Comparison of ENCODE assay signal across 16 mouse cellular contexts in the genomic region with DNA sequence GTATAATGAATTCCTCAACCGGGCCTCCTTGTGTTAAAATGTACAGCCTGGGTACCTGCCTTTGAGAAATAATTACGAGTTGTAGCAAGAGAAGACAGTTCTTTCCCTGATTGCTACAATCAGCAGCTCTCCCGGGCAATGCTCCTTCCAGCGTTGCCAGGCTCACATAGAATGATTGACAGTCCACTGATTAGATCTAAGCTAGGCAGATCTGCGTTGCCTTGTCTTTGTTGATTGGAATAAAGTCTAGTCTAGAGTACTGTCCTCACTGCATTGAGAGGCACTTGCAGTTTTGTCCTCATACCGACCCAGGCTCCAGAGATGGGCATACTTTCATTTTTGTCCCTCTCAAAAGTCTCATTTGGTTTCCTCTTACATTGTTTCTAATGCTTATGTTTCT.
DNase-seq lines count a peak whose midpoint lies in the region; ATAC-seq and TF ChIP-seq lines count a peak whose summit lies in the region.
"Had no signal": no experiment of that assay in that cellular context is flagged by ENCODE, and none has a peak within 500 bp of the region (broad histone marks: within the 10 kb centered on the region; RNA-seq: fewer than 3 reads in every experiment).

No protein-coding gene starts in this region.

- no peaks in the 10 kb centered on the region for H3K27me3 ChIP-seq in forebrain, embryonic 12.5 days
- no peaks in the 10 kb centered on the region for H3K27me3 ChIP-seq in forebrain, embryonic 11.5 days (ENCODE audit: control insufficient read depth, insufficient read depth, low read length)
- H3K27me3 ChIP-seq in hindbrain, embryonic 15.5 days = no peaks in the 10 kb centered on the region
- no peaks in the 10 kb centered on the region for H3K27me3 ChIP-seq in hindbrain, postnatal 0 days (ENCODE audit: insufficient read depth, low read length)
- H3K27me3 ChIP-seq in MEL (ENCODE audit: control insufficient read depth in 1 of 2, insufficient read depth in 2 of 2, low read length in 2 of 2) = no peaks in the 10 kb centered on the region
- H3K27me3 ChIP-seq in forebrain, postnatal 0 days (ENCODE audit: insufficient read depth, low read length) = no peaks in the 10 kb centered on the region
- H3K27me3 ChIP-seq: hindbrain, embryonic 13.5 days; limb, embryonic 13.5 days had no signal

- no peak for TF ChIP-seq POLR2A in MEL (IDR thresholded peaks at IDR 0.05; ENCODE audit: control insufficient read depth in 1 of 2, insufficient read depth in 1 of 2, low read depth in 1 of 2, low read length in 2 of 2, poor library complexity in 1 of 2)

- 46% methylated on average over 6 of the region's 6 CpGs for WGBS in forebrain, embryonic 12.5 days
- 68% methylated on average over 6 of the region's 6 CpGs for WGBS in forebrain, embryonic 11.5 days
- 49% methylated on average over 6 of the region's 6 CpGs for WGBS in hindbrain, embryonic 15.5 days
- WGBS in hindbrain, postnatal 0 days = 41% methylated on average over 6 of the region's 6 CpGs
- WGBS in forebrain, postnatal 0 days = 34% methylated on average over 6 of the region's 6 CpGs

- 0 out of 2 replicates have a peak, but pooled peaks cover 4% of the 10 kb centered on the region for H3K4me1 ChIP-seq in forebrain, embryonic 12.5 days
- H3K4me1 ChIP-seq in forebrain, embryonic 11.5 days (replicated peaks; ENCODE audit: control insufficient read depth, insufficient read depth, low read length) = no peaks in the 10 kb centered on the region
- no peaks in the 10 kb centered on the region for H3K4me1 ChIP-seq in hindbrain, embryonic 15.5 days (replicated peaks)
- H3K4me1 ChIP-seq in hindbrain, postnatal 0 days (ENCODE audit: insufficient read depth, low read length) = no peaks in the 10 kb centered on the region
- peaks cover 9 to 22% of the 10 kb centered on the region in 2 experiments for H3K4me1 ChIP-seq in MEL (ENCODE audit: control insufficient read depth in 1 of 2, insufficient read depth in 2 of 2, low read length in 2 of 2)
- no peaks in the 10 kb centered on the region for H3K4me1 ChIP-seq in forebrain, postnatal 0 days (ENCODE audit: insufficient read depth)
- H3K4me1 ChIP-seq: hindbrain, embryonic 13.5 days; limb, embryonic 13.5 days had no signal

- no peak for DNase-seq in forebrain, embryonic 11.5 days (ENCODE audit: low spot score)
- DNase-seq in hindbrain, postnatal 0 days (ENCODE audit: low spot score) = no peak
- DNase-seq in MEL (ENCODE audit: low read depth, low spot score) = peak; percentile 38
- DNase-seq in forebrain, postnatal 0 days = peak; percentile 13
- DNase-seq in right cerebral cortex, postnatal 36 days (ENCODE audit: low spot score in 2 of 2) = no peak
- DNase-seq in lung, postnatal 25 days (ENCODE audit: low spot score) = no peak
- DNase-seq: adrenal gland, adult 8-10 months; cerebellum, adult 9-10 months; kidney, adult 18-20 months; kidney, postnatal 25 days; layer of hippocampus, adult 9-11 months; thymus, adult 2 months had no signal

- ATAC-seq in forebrain, embryonic 12.5 days (ENCODE audit: low FRiP score) = peak; percentile 57; the same call in 1 of the 2 replicates
- ATAC-seq in forebrain, embryonic 11.5 days (replicated peaks; ENCODE audit: low FRiP score) = no peak
- ATAC-seq in hindbrain, embryonic 15.5 days (ENCODE audit: low FRiP score, low read depth) = 0 out of 2 replicates have a peak, but pooled peaks have one; percentile 42
- ATAC-seq in hindbrain, postnatal 0 days = no peak
- peak; percentile 55; the same call in 1 of the 2 replicates for ATAC-seq in forebrain, postnatal 0 days

- H3K36me3 ChIP-seq in forebrain, embryonic 12.5 days (replicated peaks) = no peaks in the 10 kb centered on the region
- H3K36me3 ChIP-seq in forebrain, embryonic 11.5 days (ENCODE audit: control insufficient read depth, insufficient read depth, low read length) = no peaks in the 10 kb centered on the region
- H3K36me3 ChIP-seq in hindbrain, embryonic 15.5 days = no peaks in the 10 kb centered on the region
- H3K36me3 ChIP-seq in hindbrain, postnatal 0 days (ENCODE audit: insufficient read depth, low read length) = no peaks in the 10 kb centered on the region
- H3K36me3 ChIP-seq in MEL (ENCODE audit: control insufficient read depth in 1 of 2, insufficient read depth in 2 of 2, low read length in 2 of 2) = peaks cover 0 to 26% of the 10 kb centered on the region in 2 experiments; a peak in 2 of 4 replicates
- no peaks in the 10 kb centered on the region for H3K36me3 ChIP-seq in forebrain, postnatal 0 days (ENCODE audit: insufficient read depth)
- H3K36me3 ChIP-seq: hindbrain, embryonic 13.5 days; limb, embryonic 13.5 days had no signal

- no peak overlapping the region for H3K4me3 ChIP-seq in forebrain, embryonic 12.5 days (replicated peaks)
- H3K4me3 ChIP-seq in forebrain, embryonic 11.5 days (ENCODE audit: low read depth, low read length) = no peak overlapping the region
- no peak overlapping the region for H3K4me3 ChIP-seq in hindbrain, embryonic 15.5 days
- H3K4me3 ChIP-seq in hindbrain, postnatal 0 days (ENCODE audit: low read length) = no peak overlapping the region
- peak overlapping the region; percentile 50 to 54 for H3K4me3 ChIP-seq in MEL (ENCODE audit: control insufficient read depth in 1 of 2, insufficient read depth in 1 of 2, low read depth in 2 of 2, low read length in 2 of 2)
- no peak overlapping the region for H3K4me3 ChIP-seq in forebrain, postnatal 0 days (ENCODE audit: low read depth, low read length)
- H3K4me3 ChIP-seq: hindbrain, embryonic 13.5 days; limb, embryonic 13.5 days had no signal

- no peak overlapping the region for H3K4me2 ChIP-seq in forebrain, embryonic 12.5 days
- H3K4me2 ChIP-seq in forebrain, embryonic 11.5 days (ENCODE audit: low read depth, low read length, severe bottlenecking) = no peak overlapping the region
- H3K4me2 ChIP-seq in hindbrain, embryonic 15.5 days = no peak overlapping the region
- H3K4me2 ChIP-seq in hindbrain, postnatal 0 days (ENCODE audit: low read depth, low read length) = no peak overlapping the region
- H3K4me2 ChIP-seq in forebrain, postnatal 0 days (ENCODE audit: low read depth) = no peak overlapping the region
- H3K4me2 ChIP-seq: hindbrain, embryonic 13.5 days; limb, embryonic 13.5 days had no signal

- no peak for TF ChIP-seq RAD21 in MEL (IDR thresholded peaks at IDR 0.05; ENCODE audit: low read depth, low read length)

- H3K27ac ChIP-seq in forebrain, embryonic 12.5 days = no peak overlapping the region
- no peak overlapping the region for H3K27ac ChIP-seq in forebrain, embryonic 11.5 days (ENCODE audit: low read depth, low read length)
- H3K27ac ChIP-seq in hindbrain, embryonic 15.5 days (replicated peaks) = no peak overlapping the region
- H3K27ac ChIP-seq in hindbrain, postnatal 0 days = no peak overlapping the region
- no peak overlapping the region for H3K27ac ChIP-seq in MEL (ENCODE audit: control insufficient read depth, low read depth, low read length)
- no peak overlapping the region for H3K27ac ChIP-seq in forebrain, postnatal 0 days (ENCODE audit: low read depth, low read length)
- H3K27ac ChIP-seq: hindbrain, embryonic 13.5 days; limb, embryonic 13.5 days had no signal

- H3K79me2 ChIP-seq in MEL (ENCODE audit: control insufficient read depth, insufficient read depth, low read length, poor library complexity) = no peaks in the 10 kb centered on the region

- no peak overlapping the region for H3K9ac ChIP-seq in forebrain, embryonic 12.5 days
- H3K9ac ChIP-seq in forebrain, embryonic 11.5 days (ENCODE audit: low read length) = no peak overlapping the region
- H3K9ac ChIP-seq in hindbrain, embryonic 15.5 days = no peak overlapping the region
- H3K9ac ChIP-seq in hindbrain, postnatal 0 days (replicated peaks; ENCODE audit: low read length) = no peak overlapping the region
- peak overlapping the region; percentile 29 for H3K9ac ChIP-seq in MEL (ENCODE audit: control insufficient read depth, low read depth, low read length, poor library complexity, severe bottlenecking)
- H3K9ac ChIP-seq in forebrain, postnatal 0 days = no peak overlapping the region
- H3K9ac ChIP-seq: hindbrain, embryonic 13.5 days; limb, embryonic 13.5 days had no signal

- H3K9me3 ChIP-seq in forebrain, embryonic 12.5 days = no peaks in the 10 kb centered on the region
- H3K9me3 ChIP-seq in forebrain, embryonic 11.5 days (ENCODE audit: control insufficient read depth, low read length) = no peaks in the 10 kb centered on the region
- no peaks in the 10 kb centered on the region for H3K9me3 ChIP-seq in hindbrain, embryonic 15.5 days
- H3K9me3 ChIP-seq in hindbrain, postnatal 0 days (ENCODE audit: low read length) = no peaks in the 10 kb centered on the region
- no peaks in the 10 kb centered on the region for H3K9me3 ChIP-seq in MEL (replicated peaks; ENCODE audit: insufficient read depth, low read length)
- no peaks in the 10 kb centered on the region for H3K9me3 ChIP-seq in forebrain, postnatal 0 days (ENCODE audit: low read length)
- H3K9me3 ChIP-seq: hindbrain, embryonic 13.5 days; limb, embryonic 13.5 days had no signal

- TF ChIP-seq EP300 in MEL (IDR thresholded peaks at IDR 0.05; ENCODE audit: low read depth in 1 of 2, low read length in 2 of 2) = no peak

- TF ChIP-seq CTCF in hindbrain, postnatal 0 days (IDR thresholded peaks at IDR 0.05; ENCODE audit: low read depth) = no peak
- TF ChIP-seq CTCF in MEL (IDR thresholded peaks at IDR 0.05 in 2 of 3, conservative IDR thresholded peaks at IDR 0.05 in 1 of 3; ENCODE audit: control insufficient read depth in 1 of 3, insufficient read depth in 1 of 3, low read depth in 2 of 3, low read length in 3 of 3, poor library complexity in 1 of 3, severe bottlenecking in 1 of 3) = no peak
- TF ChIP-seq CTCF in forebrain, postnatal 0 days (IDR thresholded peaks at IDR 0.05; ENCODE audit: low read depth) = no peak

TF ChIP-seq in MEL, 35 proteins besides CTCF, POLR2A, EP300 and RAD21:
- TF ChIP-seq GATA1 (IDR thresholded peaks at IDR 0.05; ENCODE audit: low read depth, low read length) = peak; percentile 65
- no peak for TF ChIP-seq MAX (IDR thresholded peaks at IDR 0.05; ENCODE audit: low read length)

Comparison
In these comparisons a context has a peak if more than half of its experiments do, and no peak if none do; other contexts are left out.
1. ATAC-seq: peak in forebrain, embryonic 12.5 days (single experiment), hindbrain, embryonic 15.5 days (single experiment) and forebrain, postnatal 0 days (single experiment); none in forebrain, embryonic 11.5 days (single experiment) and hindbrain, postnatal 0 days (single experiment).
2. DNase-seq: peak in MEL (single experiment) and forebrain, postnatal 0 days (single experiment); none in forebrain, embryonic 11.5 days (single experiment), hindbrain, postnatal 0 days (single experiment), right cerebral cortex, postnatal 36 days (0 of 2) and lung, postnatal 25 days (single experiment).
3. H3K4me3 ChIP-seq: peak in MEL (2 of 2); none in forebrain, embryonic 12.5 days (single experiment), forebrain, embryonic 11.5 days (single experiment), hindbrain, embryonic 15.5 days (single experiment), hindbrain, postnatal 0 days (single experiment) and forebrain, postnatal 0 days (single experiment).